27 mouse cellular contexts compared by ENCODE assay signal in genomic region chr15:79185213-79185612, GRCm38 (mm10). TPM values are rescaled to one million over a fixed set of nuclear protein-coding genes. Genes with fewer than 3 reads are reported as not detected.
DNase-seq lines count a peak whose midpoint lies in the region; ATAC-seq and TF ChIP-seq lines count a peak whose summit lies in the region.
"Had no signal": no experiment of that assay in that cellular context is flagged by ENCODE, and none has a peak within 500 bp of the region (broad histone marks: within the 10 kb centered on the region; RNA-seq: fewer than 3 reads in every experiment).

No protein-coding gene starts in this region.

- ATAC-seq in liver, embryonic 12.5 days: no peak
- ATAC-seq in midbrain, embryonic 11.5 days (ENCODE audit: low FRiP score): no peak
- ATAC-seq in hindbrain, embryonic 16.5 days: no peak
- ATAC-seq: forebrain, embryonic 13.5 days had no signal

- H3K4me1 ChIP-seq in liver, adult 2 months (ENCODE audit: control insufficient read depth, insufficient read depth, low read length): peaks cover 3% of the 10 kb centered on the region; the same call in 1 of the 2 replicates
- no peaks in the 10 kb centered on the region for H3K4me1 ChIP-seq in liver, embryonic 12.5 days
- H3K4me1 ChIP-seq in midbrain, embryonic 11.5 days (ENCODE audit: control insufficient read depth, insufficient read depth, low read length): no peaks in the 10 kb centered on the region
- H3K4me1 ChIP-seq in hindbrain, embryonic 16.5 days (ENCODE audit: control insufficient read depth, insufficient read depth, low read depth, low read length): no peaks in the 10 kb centered on the region
- H3K4me1 ChIP-seq: embryonic facial prominence, embryonic 15.5 days; forebrain, embryonic 13.5 days; heart, embryonic 13.5 days; hindbrain, embryonic 15.5 days; kidney, embryonic 15.5 days; limb, embryonic 13.5 days; midbrain, embryonic 12.5 days; neural tube, embryonic 12.5 days had no signal

- peak; percentile 45 for DNase-seq in liver, adult 2 months (ENCODE audit: extremely low read depth, low read depth, low spot score)
- DNase-seq in MN1 (ENCODE audit: low spot score): peak; percentile 57
- DNase-seq in brain, embryonic 14.5 days (ENCODE audit: low read depth): peak; percentile 21
- DNase-seq in lung, postnatal 10 days: peak; percentile 69
- no peak for DNase-seq in midbrain, embryonic 11.5 days (ENCODE audit: low spot score, missing footprints)
- DNase-seq in spleen, postnatal 10 days (ENCODE audit: low spot score in 2 of 2): no peak
- DNase-seq: adrenal gland, postnatal 10 days; cerebellum, adult 11-12 months; cerebellum, adult 9-11 months; heart, postnatal 14 days; kidney, adult 18-20 months; kidney, postnatal 25 days; right cerebral cortex, adult 18-20 months had no signal

- no peak overlapping the region for H3K4me3 ChIP-seq in liver, adult 2 months (ENCODE audit: insufficient read depth, low read depth, low read length)
- no peak overlapping the region for H3K4me3 ChIP-seq in liver, embryonic 12.5 days
- no peak overlapping the region for H3K4me3 ChIP-seq in midbrain, embryonic 11.5 days (ENCODE audit: low read depth, low read length)
- no peak overlapping the region for H3K4me3 ChIP-seq in hindbrain, embryonic 16.5 days (ENCODE audit: low read length)
- H3K4me3 ChIP-seq: embryonic facial prominence, embryonic 15.5 days; forebrain, embryonic 13.5 days; heart, embryonic 13.5 days; hindbrain, embryonic 10.5 days; hindbrain, embryonic 15.5 days; kidney, embryonic 15.5 days; limb, embryonic 13.5 days; midbrain, embryonic 12.5 days; myocyte; neural tube, embryonic 12.5 days had no signal

- no peak overlapping the region for H3K9ac ChIP-seq in liver, adult 2 months (ENCODE audit: low read depth, low read length)
- H3K9ac ChIP-seq in liver, embryonic 12.5 days: no peak overlapping the region
- no peak overlapping the region for H3K9ac ChIP-seq in midbrain, embryonic 11.5 days (ENCODE audit: low read length)
- H3K9ac ChIP-seq in hindbrain, embryonic 16.5 days (ENCODE audit: low read depth, low read length): no peak overlapping the region
- H3K9ac ChIP-seq: embryonic facial prominence, embryonic 15.5 days; forebrain, embryonic 13.5 days; heart, embryonic 13.5 days; hindbrain, embryonic 15.5 days; kidney, embryonic 15.5 days; limb, embryonic 13.5 days; midbrain, embryonic 12.5 days; neural tube, embryonic 12.5 days had no signal

- H3K27me3 ChIP-seq in liver, adult 2 months (ENCODE audit: control insufficient read depth, insufficient read depth, low read length): no peaks in the 10 kb centered on the region
- peaks cover 15% of the 10 kb centered on the region; the same call in 1 of the 2 replicates for H3K27me3 ChIP-seq in liver, embryonic 12.5 days (replicated peaks)
- H3K27me3 ChIP-seq in midbrain, embryonic 11.5 days (ENCODE audit: control insufficient read depth, insufficient read depth, low read length): no peaks in the 10 kb centered on the region
- H3K27me3 ChIP-seq in hindbrain, embryonic 16.5 days (replicated peaks; ENCODE audit: control insufficient read depth, insufficient read depth, low read length): no peaks in the 10 kb centered on the region
- H3K27me3 ChIP-seq: embryonic facial prominence, embryonic 15.5 days; forebrain, embryonic 13.5 days; hindbrain, embryonic 15.5 days; kidney, embryonic 15.5 days; limb, embryonic 13.5 days; midbrain, embryonic 12.5 days; neural tube, embryonic 12.5 days had no signal

- no peak overlapping the region for H3K4me2 ChIP-seq in liver, embryonic 12.5 days
- H3K4me2 ChIP-seq in midbrain, embryonic 11.5 days: no peak overlapping the region
- H3K4me2 ChIP-seq in hindbrain, embryonic 16.5 days (ENCODE audit: low read length): no peak overlapping the region
- H3K4me2 ChIP-seq: embryonic facial prominence, embryonic 15.5 days; forebrain, embryonic 13.5 days; heart, embryonic 13.5 days; hindbrain, embryonic 15.5 days; kidney, embryonic 15.5 days; limb, embryonic 13.5 days; midbrain, embryonic 12.5 days; neural tube, embryonic 12.5 days had no signal

- no peak overlapping the region for H3K27ac ChIP-seq in liver, adult 2 months (replicated peaks; ENCODE audit: insufficient read depth, low read depth, low read length)
- H3K27ac ChIP-seq in liver, embryonic 12.5 days: no peak overlapping the region
- no peak overlapping the region for H3K27ac ChIP-seq in midbrain, embryonic 11.5 days (ENCODE audit: low read depth, low read length)
- no peak overlapping the region for H3K27ac ChIP-seq in hindbrain, embryonic 16.5 days (ENCODE audit: low read depth, low read length)
- H3K27ac ChIP-seq: embryonic facial prominence, embryonic 15.5 days; forebrain, embryonic 13.5 days; heart, embryonic 13.5 days; hindbrain, embryonic 10.5 days; hindbrain, embryonic 15.5 days; kidney, embryonic 15.5 days; limb, embryonic 13.5 days; midbrain, embryonic 12.5 days; neural tube, embryonic 12.5 days had no signal

- H3K9me3 ChIP-seq in liver, embryonic 12.5 days (replicated peaks): no peaks in the 10 kb centered on the region
- no peaks in the 10 kb centered on the region for H3K9me3 ChIP-seq in midbrain, embryonic 11.5 days (ENCODE audit: control insufficient read depth, low read length)
- no peaks in the 10 kb centered on the region for H3K9me3 ChIP-seq in hindbrain, embryonic 16.5 days (ENCODE audit: control insufficient read depth, low read length)
- H3K9me3 ChIP-seq: embryonic facial prominence, embryonic 15.5 days; forebrain, embryonic 13.5 days; heart, embryonic 13.5 days; hindbrain, embryonic 10.5 days; hindbrain, embryonic 15.5 days; kidney, embryonic 15.5 days; limb, embryonic 13.5 days; neural tube, embryonic 12.5 days had no signal

- TF ChIP-seq CTCF in liver, adult 2 months (IDR thresholded peaks at IDR 0.05; ENCODE audit: low read depth, low read length): no peak
- TF ChIP-seq CTCF in brain, embryonic 14.5 days (IDR thresholded peaks at IDR 0.05; ENCODE audit: borderline replicate concordance, extremely low read depth, insufficient read depth, insufficient read length): no peak

- no peak for TF ChIP-seq POLR2A in liver, adult 2 months (IDR thresholded peaks at IDR 0.05; ENCODE audit: extremely low read depth, insufficient read depth, low read length)
- TF ChIP-seq POLR2A in brain, embryonic 14.5 days (IDR thresholded peaks at IDR 0.05; ENCODE audit: borderline replicate concordance, extremely low read depth, insufficient read depth, insufficient read length, poor library complexity, severe bottlenecking): no peak

- 21% methylated on average over 10 of the region's 10 CpGs for WGBS in liver, adult 2 months
- WGBS in liver, embryonic 12.5 days (ENCODE audit: insufficient replicate concordance): 66% methylated on average over 10 of the region's 10 CpGs
- WGBS in midbrain, embryonic 11.5 days: 93% methylated on average over 10 of the region's 10 CpGs
- 79% methylated on average over 10 of the region's 10 CpGs for WGBS in hindbrain, embryonic 16.5 days

- no peaks in the 10 kb centered on the region for H3K36me3 ChIP-seq in liver, adult 2 months (ENCODE audit: control insufficient read depth, insufficient read depth, low read length)
- H3K36me3 ChIP-seq in liver, embryonic 12.5 days: no peaks in the 10 kb centered on the region
- no peaks in the 10 kb centered on the region for H3K36me3 ChIP-seq in midbrain, embryonic 11.5 days (ENCODE audit: control insufficient read depth, insufficient read depth, low read length)
- H3K36me3 ChIP-seq in hindbrain, embryonic 16.5 days (ENCODE audit: control insufficient read depth, insufficient read depth, low read length): no peaks in the 10 kb centered on the region
- H3K36me3 ChIP-seq: embryonic facial prominence, embryonic 15.5 days; heart, embryonic 13.5 days; hindbrain, embryonic 10.5 days; hindbrain, embryonic 15.5 days; kidney, embryonic 15.5 days; limb, embryonic 13.5 days; midbrain, embryonic 12.5 days; neural tube, embryonic 12.5 days had no signal

- no peaks in the 10 kb centered on the region for H3K79me2 ChIP-seq in liver, adult 2 months (ENCODE audit: control insufficient read depth, insufficient read depth, low read length)

RNA-seq across cellular contexts. Expression of gene Sox10, which starts 20.2 kb away (rescaled TPM):
- total RNA-seq in liver, adult 2 months (2014; rRNA removed): not detected in 2 replicates
- polyA plus RNA-seq in liver, adult 2 months (2012; rRNA removed): 0.06 TPM in 1 of 2 replicates, not detected in the other
- polyA plus RNA-seq in liver, embryonic 12.5 days (2016; fragmentation: Nextera tagmentation; extraction: Ambion mirVana): 0.17 and 0.29 TPM in 2 replicates
- 5.6 and 11.3 TPM in 2 replicates for polyA plus RNA-seq in brain, embryonic 14.5 days (2012; rRNA removed)
- polyA plus RNA-seq in midbrain, embryonic 11.5 days (2014; fragmentation: Nextera tagmentation; extraction: Ambion mirVana): 0.64 and 0.95 TPM in 2 replicates
- polyA plus RNA-seq in hindbrain, embryonic 16.5 days (2015; fragmentation: Nextera tagmentation; extraction: Ambion mirVana): 9.0 and 9.5 TPM in 2 replicates
- total RNA-seq: common myeloid progenitor, adult 5-6 weeks; megakaryocyte, adult 5-6 weeks had no signal
- polyA plus RNA-seq: myocyte had no signal

RNA-seq across cellular contexts. Expression of gene Pick1, which starts 43.8 kb away (rescaled TPM):
- 12.4 and 12.8 TPM in 2 replicates for total RNA-seq in liver, adult 2 months (2014; rRNA removed)
- polyA plus RNA-seq in liver, adult 2 months (2012; rRNA removed): 15.4 and 18.5 TPM in 2 replicates
- polyA plus RNA-seq in liver, embryonic 12.5 days (2016; fragmentation: Nextera tagmentation; extraction: Ambion mirVana): 16.1 and 17.1 TPM in 2 replicates
- polyA plus RNA-seq in brain, embryonic 14.5 days (2012; rRNA removed): 102 and 109 TPM in 2 replicates
- polyA plus RNA-seq in midbrain, embryonic 11.5 days (2014; fragmentation: Nextera tagmentation; extraction: Ambion mirVana): 18.7 and 21.1 TPM in 2 replicates
- 99.1 and 100.0 TPM in 2 replicates for polyA plus RNA-seq in hindbrain, embryonic 16.5 days (2015; fragmentation: Nextera tagmentation; extraction: Ambion mirVana)

RNA-seq across cellular contexts. Expression of gene Gm49486, which starts 44.0 kb away (rescaled TPM):
- not detected in 2 replicates for total RNA-seq in liver, adult 2 months (2014; rRNA removed)
- polyA plus RNA-seq in liver, adult 2 months (2012; rRNA removed): not detected in 2 replicates
- polyA plus RNA-seq in liver, embryonic 12.5 days (2016; fragmentation: Nextera tagmentation; extraction: Ambion mirVana): 0.07 TPM in 1 of 2 replicates, not detected in the other
- polyA plus RNA-seq in brain, embryonic 14.5 days (2012; rRNA removed): 1.9 and 2.5 TPM in 2 replicates
- 0.12 and 0.57 TPM in 2 replicates for polyA plus RNA-seq in midbrain, embryonic 11.5 days (2014; fragmentation: Nextera tagmentation; extraction: Ambion mirVana)
- polyA plus RNA-seq in hindbrain, embryonic 16.5 days (2015; fragmentation: Nextera tagmentation; extraction: Ambion mirVana): 0.87 and 1.1 TPM in 2 replicates
- total RNA-seq: common myeloid progenitor, adult 5-6 weeks had no signal

RNA-seq across cellular contexts. Expression of gene 1700088E04Rik, which starts 44.2 kb away (rescaled TPM):
- 0.65 and 0.67 TPM in 2 replicates for total RNA-seq in liver, adult 2 months (2014; rRNA removed)
- 0.25 and 0.65 TPM in 2 replicates for polyA plus RNA-seq in liver, adult 2 months (2012; rRNA removed)
- 0.86 and 1.0 TPM in 2 replicates for polyA plus RNA-seq in liver, embryonic 12.5 days (2016; fragmentation: Nextera tagmentation; extraction: Ambion mirVana)
- 14.4 and 15.9 TPM in 2 replicates for polyA plus RNA-seq in brain, embryonic 14.5 days (2012; rRNA removed)
- 9.5 and 10.2 TPM in 2 replicates for polyA plus RNA-seq in midbrain, embryonic 11.5 days (2014; fragmentation: Nextera tagmentation; extraction: Ambion mirVana)
- polyA plus RNA-seq in hindbrain, embryonic 16.5 days (2015; fragmentation: Nextera tagmentation; extraction: Ambion mirVana): 18.0 and 20.2 TPM in 2 replicates
- total RNA-seq: megakaryocyte, adult 5-6 weeks had no signal

RNA-seq across cellular contexts. Expression of gene Polr2f, which starts 44.4 kb away (rescaled TPM):
- 29.2 and 36.0 TPM in 2 replicates for total RNA-seq in liver, adult 2 months (2014; rRNA removed)
- polyA plus RNA-seq in liver, adult 2 months (2012; rRNA removed): 29.9 and 33.8 TPM in 2 replicates
- 280 and 301 TPM in 2 replicates for polyA plus RNA-seq in liver, embryonic 12.5 days (2016; fragmentation: Nextera tagmentation; extraction: Ambion mirVana)
- polyA plus RNA-seq in brain, embryonic 14.5 days (2012; rRNA removed): 143 and 166 TPM in 2 replicates
- 354 and 362 TPM in 2 replicates for polyA plus RNA-seq in midbrain, embryonic 11.5 days (2014; fragmentation: Nextera tagmentation; extraction: Ambion mirVana)
- 258 and 285 TPM in 2 replicates for polyA plus RNA-seq in hindbrain, embryonic 16.5 days (2015; fragmentation: Nextera tagmentation; extraction: Ambion mirVana)

Comparison
In these comparisons a context has a peak if more than half of its experiments do, and no peak if none do; other contexts are left out.
1. DNase-seq: peak in liver, adult 2 months (single experiment), MN1 (single experiment), brain, embryonic 14.5 days (single experiment) and lung, postnatal 10 days (single experiment); none in midbrain, embryonic 11.5 days (single experiment) and spleen, postnatal 10 days (0 of 2).